Mouse (Mus musculus) right cerebral cortex, adult 2 months (tissue): ENCODE data around the gene Tbc1d8.
A peak's percentile ranks its signal among the peaks of the same experiment; 100 is the strongest.

Source experiments
- DNase-seq, 2 experiments: peaks; one replicate each; pipeline ENCODE4 v3.0.0; 2021 to 2022; ENCODE audit warnings: low spot score in 2 of 2

Gene Tbc1d8

GRCm38 (mm10) chr1:39394650-39395049, 83.9 kb downstream of the Tbc1d8 start:
- no peak for DNase-seq

DNA sequence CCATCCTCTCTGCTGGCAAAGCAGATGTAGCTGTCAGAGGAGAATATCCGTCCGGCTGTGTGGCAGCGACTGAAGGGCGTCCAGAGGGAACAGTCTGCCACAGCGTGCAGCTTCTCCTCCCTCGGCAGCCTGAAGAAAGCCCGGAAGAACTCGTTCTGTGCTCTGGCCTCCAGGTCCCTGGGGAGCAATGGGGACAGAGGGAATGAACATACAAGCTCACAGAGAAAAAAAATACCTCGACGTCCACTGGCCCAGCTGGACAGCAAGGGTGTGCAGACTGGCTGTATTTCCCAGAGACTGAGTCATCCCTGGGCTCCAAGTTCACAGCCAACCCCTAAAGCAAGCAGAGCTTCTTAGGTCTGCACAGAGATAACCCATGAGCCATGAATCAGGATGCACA, 84.5 kb downstream of the Tbc1d8 start:
- DNase-seq: no peak

GRCm38 (mm10) chr1:39393217-39393867, 85.2 kb downstream of the Tbc1d8 start:
- DNase-seq: no peak

DNA sequence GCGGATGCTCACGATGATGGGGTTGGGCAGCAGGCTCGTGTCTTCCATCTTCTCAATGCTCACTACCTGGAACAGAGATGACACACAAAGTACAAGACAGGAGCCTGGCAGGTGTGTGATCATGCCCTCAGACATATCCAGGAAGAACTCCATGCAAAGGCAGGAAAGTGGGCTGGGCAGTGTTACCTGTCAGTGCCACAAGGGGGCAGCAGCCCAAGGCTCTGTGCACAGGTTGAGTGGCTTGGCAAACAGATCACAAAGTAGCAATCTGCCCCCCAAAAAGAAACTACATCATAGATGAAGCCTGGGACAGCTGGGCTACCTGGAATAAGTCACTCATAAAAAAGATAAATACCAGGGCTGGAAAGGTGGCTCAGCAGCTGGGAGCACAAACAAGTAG, 86.4 kb downstream of the Tbc1d8 start:
- peak; percentile 89 to 90 for DNase-seq

GRCm38 (mm10) chr1:39391652-39392051, 86.9 kb downstream of the Tbc1d8 start:
- no peak for DNase-seq

GRCm38 (mm10) chr1:39389338-39389737, 89.2 kb downstream of the Tbc1d8 start:
- no peak for DNase-seq

- DNase-seq: no peak
These were observed 90.4 kb downstream of the Tbc1d8 start for GRCm38 (mm10) chr1:39388163-39388562.

DNA sequence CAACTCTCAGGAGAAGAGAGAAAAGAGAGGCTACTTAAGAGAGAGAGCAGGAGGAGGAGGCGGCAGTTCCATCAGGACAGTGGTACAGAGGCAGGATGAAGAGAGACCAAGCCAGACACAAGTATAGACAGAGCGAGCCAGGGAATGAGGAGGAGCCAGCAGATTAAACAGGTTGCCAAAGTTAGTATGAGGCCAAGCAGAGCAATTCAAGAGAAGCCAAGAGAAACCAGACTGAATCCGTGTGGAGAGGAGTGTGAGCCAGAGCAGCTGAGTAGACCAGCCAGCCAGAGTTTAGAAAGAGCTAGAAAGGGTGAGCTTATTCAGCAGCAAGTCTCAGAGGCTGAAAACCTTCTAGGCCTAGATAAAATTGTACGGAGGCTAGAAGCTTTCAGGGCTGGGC, 91.1 kb downstream of the Tbc1d8 start:
- no peak for DNase-seq

DNA sequence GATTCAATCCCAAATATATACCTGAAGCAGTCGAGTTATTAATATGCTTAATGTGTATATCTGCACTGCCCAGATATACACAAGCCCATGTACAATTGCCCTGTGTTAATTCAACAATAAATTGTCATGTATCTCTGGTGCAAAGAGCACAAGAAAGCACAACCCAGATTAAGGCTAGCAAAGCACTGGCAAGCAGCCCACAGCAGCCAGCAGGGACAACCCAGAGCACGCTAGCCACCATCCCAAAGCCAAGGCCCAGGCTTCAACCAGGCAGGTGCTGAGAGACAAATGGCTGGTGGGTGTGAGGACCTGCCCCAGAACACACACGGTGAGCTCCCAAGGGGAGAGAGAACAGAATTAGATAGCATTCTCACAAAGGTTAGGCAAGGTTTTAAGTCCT, 92.1 kb downstream of the Tbc1d8 start:
- DNase-seq: no peak

DNA sequence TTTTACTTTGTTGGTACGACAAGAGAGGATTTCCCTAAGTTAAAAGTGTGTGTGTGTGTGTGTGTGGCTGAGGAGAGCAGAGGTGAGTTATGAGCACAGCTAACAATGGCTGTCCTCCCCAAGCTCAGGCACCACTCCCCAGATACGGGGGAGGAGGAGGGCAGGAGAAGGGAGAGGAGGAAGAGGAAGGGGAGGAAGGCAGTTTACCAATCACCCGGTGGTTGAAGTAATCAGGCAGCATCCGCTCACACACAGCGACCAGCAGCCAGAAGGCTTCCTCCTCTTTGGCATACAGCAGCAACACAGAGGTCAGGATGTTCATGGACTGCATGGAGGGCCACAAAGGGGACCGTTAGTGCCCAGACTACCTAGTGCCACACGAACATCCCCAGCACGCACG, 93.6 kb downstream of the Tbc1d8 start:
- no peak for DNase-seq

- DNase-seq: no peak
These were observed 97.5 kb downstream of the Tbc1d8 start for GRCm38 (mm10) chr1:39381017-39381416.

DNA sequence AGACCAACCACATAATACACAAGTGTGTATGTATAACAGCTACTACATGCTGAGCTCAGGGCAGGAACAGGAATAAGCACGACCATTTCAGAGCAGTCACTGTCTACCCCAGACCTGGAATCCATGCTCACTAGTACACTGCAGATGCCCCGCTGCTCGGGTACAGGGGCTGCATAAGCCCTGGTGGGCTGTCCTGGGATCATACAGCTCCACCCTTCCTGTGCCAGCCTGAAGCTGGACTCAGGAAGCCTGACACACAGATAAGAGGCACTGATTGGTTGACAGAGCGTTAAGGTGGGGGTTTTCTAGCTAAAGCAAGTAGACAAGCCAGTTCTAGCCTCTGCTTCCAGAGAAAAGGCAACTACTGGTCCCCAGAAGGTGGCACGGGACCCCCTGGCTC, 99.5 kb downstream of the Tbc1d8 start:
- no peak for DNase-seq

DNA sequence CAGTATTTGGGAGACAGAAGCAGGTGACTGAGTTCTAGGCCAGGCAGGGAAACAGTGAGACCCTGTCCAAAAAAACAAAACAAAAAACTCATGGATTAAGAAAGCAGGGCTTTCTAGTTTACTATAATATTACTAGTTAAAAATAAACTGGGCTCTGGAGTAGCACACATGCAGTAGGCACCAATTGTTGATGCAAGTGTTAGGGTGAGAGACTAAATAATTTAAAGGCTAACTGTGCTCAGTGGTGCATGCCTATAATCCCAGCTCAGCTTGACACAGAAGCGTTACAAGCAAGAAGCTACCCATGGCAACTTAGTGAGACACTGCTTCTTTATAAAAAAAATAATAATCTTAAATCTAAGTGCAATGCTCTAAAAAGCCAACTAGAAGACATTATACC, 100.0 kb downstream of the Tbc1d8 start:
- DNase-seq: no peak

- DNase-seq: no peak
These were observed 101.8 kb downstream of the Tbc1d8 start for GRCm38 (mm10) chr1:39376726-39377240.

DNA sequence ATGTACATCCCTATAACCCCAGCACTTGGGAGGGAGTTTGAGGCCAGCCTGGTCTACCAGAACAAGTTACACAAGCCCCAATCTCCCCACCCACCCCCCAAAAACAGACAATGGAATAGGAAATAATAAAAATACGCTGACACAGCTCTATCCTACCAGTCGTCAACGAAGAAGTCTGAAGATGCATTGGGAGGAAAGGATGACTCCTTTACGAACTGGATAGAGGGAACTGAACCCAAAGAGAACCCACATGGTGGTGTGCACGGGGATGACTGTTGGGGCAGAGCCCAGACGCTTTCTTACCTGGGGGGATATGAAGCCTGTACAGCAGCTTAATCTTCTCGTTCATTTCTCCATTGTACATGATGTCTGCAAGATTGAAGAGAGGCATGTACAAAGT, 102.4 kb downstream of the Tbc1d8 start:
- no peak for DNase-seq

- DNase-seq: no peak
These were observed 104.2 kb downstream of the Tbc1d8 start for GRCm38 (mm10) chr1:39374231-39374809.

DNA sequence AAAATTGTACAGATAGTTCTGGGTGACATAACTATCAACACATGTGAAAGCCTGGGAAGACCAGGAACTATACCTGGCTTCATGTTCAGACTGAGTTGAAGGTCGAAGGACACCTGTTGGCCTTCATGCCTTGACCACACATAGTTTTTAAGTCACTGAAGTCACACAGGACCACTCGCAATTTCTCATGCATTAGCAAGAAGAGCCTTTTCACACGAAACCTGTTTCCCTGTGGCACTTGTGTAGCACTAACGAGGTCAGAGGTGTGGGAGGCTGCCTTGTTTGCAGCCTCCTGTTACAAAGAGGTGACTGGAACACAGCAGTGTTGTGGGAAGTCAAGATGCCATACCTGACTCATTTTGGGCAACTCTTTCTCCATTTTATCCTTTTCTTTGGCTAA, 105.2 kb downstream of the Tbc1d8 start:
- DNase-seq: no peak

GRCm38 (mm10) chr1:39372220-39372843, 106.2 kb downstream of the Tbc1d8 start:
- DNase-seq: no peak

- DNase-seq: no peak
These were observed 108.1 kb downstream of the Tbc1d8 start for GRCm38 (mm10) chr1:39370431-39370830.

DNA sequence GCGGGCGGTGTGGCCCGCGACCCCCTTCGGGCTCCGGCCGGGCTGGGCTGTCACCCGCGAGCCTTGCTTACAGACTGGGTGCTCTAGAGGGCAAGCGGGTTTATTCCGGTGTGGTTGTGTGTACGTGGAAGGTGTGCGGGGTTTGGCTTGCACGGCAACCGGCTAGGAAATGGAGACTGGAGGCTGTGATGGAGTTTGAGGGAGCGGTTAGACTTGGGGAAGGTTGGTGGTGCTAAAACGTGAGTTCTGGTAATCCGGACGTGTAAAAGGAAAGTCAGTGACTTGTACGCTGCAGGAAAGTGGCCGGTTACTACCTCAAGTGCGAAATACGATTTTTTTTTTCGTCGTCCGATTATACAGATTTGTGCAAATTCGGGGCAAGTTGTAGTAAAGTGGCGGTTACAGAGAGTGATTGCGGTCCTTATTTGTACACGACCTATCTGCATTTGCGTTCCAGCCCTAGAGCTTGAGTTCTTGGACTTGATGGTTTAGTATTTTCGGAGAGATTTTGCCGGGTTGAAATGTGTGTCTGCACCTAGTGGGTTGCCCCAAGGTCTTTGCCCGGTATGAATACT, 110.2 kb downstream of the Tbc1d8 start:
- peak in 1 of 2 experiments; percentile 33 for DNase-seq

- DNase-seq: peak; percentile 97 to 98
These were observed 110.8 kb downstream of the Tbc1d8 start, which contains the start of gene Rpl31 for GRCm38 (mm10) chr1:39367601-39368266. Gene Rpl31 (plus strand): TSS chr1:39367842.

DNA sequence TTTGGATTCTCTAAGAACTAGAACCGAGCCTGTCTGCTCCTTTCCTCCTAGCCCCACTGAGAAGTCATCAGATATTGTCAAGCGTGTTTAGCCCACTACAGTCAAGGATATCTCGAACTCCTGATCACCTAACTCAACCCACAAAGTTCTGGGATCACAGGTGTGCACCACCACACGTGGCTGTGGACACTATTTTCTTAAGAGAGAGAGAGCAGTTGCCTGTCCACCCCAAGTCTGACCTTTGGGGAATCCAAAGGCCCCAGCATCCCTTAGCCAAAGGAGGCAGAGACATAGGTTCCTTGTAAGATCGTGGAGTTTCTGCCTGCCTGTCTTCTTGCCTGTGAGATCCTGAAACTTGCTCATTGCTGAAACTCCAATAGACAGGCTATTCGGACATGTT, 111.5 kb downstream of the Tbc1d8 start:
- DNase-seq: peak in 1 of 2 experiments; percentile 49
